Mouse (Mus musculus) hindlimb bud, embryonic 11.5 days (tissue): ENCODE data around the gene Gcsam.

Source experiments
- DNase-seq: peaks from one replicate; pipeline ENCODE4 v3.0.0-alpha.2; 2012; ENCODE audit warnings: low read depth, low spot score; ENCODE audit errors: extremely low spot score

The Gcsam gene

DNA sequence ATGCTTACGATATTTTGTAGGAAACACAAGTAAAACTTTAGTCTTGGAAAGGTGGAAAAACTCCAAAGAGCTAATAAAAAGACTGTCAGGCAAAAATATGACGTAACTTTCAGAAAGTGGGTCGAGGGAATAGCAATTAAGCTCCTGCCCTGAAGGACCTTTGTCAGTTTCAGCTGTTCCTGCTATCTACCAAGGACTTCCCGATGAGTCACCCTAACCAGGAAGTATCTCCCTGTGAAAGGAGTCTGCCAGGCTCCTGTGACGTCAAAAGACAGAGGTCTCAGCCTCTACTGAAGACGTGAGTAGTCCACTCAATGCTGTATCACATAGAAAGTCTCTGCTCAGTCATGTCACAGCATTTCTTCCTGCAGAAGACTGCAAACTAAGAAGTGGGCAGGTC, 34.2 kb downstream of the Gcsam start:
- no peak for DNase-seq

DNA sequence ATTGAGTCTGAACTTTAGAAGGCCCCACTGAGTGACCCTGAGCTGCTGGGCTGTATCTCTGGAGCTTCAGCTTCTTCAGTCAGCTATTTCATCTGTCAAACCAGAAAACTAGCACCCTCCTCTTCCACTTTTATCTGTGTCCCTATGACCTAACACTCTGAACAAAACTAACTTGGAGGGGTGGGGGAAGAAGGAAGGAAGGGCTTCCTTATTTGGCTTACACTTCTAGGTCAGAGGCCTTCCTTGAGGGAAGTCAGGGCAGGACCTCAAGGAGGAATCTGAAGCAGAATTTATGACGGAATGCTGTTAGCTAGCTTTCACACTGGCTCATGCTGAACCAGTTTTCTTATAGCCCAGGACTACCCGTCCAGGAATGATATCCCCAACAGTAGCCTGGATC, 41.3 kb downstream of the Gcsam start:
- DNase-seq, result no peak

DNA sequence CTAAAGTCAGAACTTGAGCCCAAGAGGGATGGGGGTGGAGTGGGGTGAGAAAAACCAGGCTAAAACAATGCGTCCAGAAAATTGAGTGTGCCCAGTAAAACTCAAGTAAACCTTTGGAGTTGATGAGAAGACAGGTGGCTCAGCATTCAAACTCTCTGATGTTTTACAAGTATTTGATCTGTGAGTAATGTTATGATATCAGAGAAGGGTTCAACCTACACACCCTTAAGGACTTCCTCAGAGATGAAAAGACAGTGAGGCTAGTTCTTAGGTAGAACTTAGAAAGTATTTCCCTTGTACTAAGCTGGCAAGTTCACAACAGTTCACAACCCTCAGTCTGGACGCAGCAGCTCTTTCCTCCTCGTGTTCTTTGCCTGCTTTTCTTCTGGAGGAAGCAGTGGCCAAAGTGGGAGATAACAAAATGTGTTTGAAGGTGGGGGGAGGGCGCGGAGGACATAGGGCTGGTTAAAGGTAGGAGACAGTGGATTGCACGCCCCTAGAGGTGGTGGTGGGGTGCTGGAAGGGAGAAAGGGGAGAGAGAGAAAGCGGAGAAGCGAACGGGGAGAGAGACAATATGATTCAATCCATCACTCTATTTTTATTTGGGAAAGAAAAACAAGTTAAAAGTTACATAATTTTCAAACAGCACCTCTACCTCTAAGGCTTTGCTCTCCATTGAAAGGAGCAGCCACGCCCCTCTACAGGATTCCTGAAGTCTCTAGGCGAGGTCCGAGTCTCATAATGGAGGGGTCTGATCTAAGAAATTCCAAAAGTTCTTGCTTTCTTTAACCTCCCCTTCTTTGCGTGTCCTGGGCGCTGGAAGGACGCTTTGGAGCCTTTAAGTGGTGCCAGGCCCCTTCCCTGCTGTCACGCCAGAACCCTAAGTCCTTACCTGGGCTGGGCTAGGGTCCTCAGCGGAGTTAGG, 43.1 kb downstream of the Gcsam start:
- DNase-seq, result no peak

GRCm38 (mm10) chr16:45653934-45654332, 43.8 kb downstream of the Gcsam start, which contains the start of gene BC016579:
BC016579 (minus strand) TSS chr16:45654068.
- no peak for DNase-seq

DNA sequence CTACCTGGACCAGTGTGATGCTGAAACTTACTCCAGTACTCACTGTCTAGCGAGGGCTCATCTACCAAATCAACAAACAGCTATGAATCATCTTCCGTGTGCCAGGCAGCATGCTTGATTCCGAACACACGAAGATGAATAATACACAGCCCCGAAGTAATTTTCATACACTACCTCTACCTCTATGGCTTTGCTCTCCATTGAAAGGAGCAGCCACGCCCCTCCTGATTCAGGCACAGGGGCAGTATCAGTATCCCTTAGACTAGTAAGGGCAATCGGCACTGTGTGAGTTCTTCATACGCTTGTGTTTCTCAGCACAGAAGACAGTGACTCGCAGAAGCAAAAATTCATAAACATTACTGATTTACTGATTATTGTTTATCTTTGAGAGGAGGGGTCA, 44.3 kb downstream of the Gcsam start:
- DNase-seq, result no peak

DNA sequence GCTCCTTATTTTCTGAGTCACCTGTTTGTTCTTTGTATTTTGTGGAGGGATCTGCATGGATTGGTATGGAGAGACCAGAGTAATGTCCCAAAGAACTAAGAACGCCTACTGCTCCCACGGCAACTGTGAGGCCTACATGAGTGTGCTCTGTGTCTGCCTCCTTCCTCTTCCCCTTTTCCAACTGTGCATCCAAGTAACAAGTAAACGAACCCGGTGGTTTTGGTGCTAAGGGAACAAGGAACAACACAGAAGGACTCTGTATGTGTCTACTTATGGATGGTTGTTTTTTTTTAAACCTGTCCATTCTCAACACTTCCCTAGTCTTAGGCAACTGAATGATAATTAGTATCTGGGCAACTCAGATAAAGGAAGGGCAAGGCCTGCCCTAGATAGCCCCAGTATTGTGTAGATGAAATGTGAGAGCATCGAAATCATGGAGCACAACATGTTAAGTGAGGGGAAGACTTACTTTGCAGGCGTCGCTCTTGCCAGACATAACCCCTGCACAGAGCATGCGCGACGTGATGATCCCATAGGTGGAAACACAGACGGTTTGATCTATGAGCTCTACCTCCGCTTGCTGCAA, 47.5 kb downstream of the Gcsam start:
- no peak for DNase-seq

DNA sequence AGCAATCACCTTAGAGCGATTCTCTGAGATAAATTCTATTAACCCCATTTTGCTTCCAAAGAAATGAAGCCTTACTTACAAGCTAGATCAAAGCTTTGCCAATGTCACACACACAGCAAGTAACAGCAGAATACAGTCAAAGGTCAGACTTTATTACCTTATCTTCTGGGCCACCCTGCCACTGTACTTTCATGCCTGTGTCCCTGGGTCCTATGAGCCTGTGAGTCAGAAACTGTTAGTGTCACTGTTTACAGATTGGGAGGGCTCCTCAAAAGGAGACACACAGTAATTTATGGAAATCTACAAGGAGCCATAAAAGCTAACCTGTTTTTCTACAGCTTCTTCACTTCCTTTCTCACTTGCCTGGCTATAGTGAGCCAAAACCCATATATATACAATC, 48.1 kb downstream of the Gcsam start:
- DNase-seq, result no peak

GRCm38 (mm10) chr16:45659596-45659995, 49.4 kb downstream of the Gcsam start:
- no peak for DNase-seq

GRCm38 (mm10) chr16:45662381-45662780, 52.2 kb downstream of the Gcsam start:
- no peak for DNase-seq

DNA sequence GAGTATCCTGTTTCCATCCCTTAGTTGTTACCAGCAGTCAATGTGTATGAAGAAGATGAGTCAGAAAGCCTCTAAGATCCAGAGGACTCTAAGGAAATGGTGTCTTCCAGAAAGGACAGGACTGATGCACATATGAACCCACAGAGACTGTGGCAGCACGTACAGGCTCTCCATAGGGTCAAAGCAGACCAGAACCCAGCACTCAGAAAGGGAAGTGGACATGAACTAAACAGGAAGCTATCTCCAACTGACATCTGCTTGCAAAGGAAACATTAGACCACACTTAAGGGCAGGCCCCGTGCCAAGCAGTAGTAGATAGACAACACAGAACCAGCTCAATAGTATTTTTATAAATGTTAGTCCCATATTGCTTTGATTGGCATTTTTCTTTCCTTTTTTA, 56.0 kb downstream of the Gcsam start:
- DNase-seq, result no peak

GRCm38 (mm10) chr16:45668178-45668577, 58.0 kb downstream of the Gcsam start:
- no peak for DNase-seq

DNA sequence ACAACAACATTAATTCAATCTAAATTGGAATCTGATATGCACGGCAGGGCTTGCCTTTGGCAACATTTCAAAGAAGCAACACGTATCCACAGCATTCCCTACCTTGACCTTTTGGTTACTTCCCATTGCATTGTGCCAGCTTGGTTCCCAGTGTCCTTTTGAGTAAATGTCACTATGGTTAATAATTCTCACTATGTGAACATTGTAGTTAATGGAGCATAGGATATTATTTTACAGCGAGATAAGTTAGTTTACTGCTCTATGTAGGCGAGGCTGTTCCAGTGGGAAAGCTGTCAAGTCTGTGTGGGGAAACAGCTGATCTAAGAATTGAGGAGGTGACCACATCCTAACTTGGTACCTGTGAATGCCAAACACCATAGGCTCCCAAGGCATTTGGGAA, 59.8 kb downstream of the Gcsam start:
- no peak for DNase-seq
